Mouse (Mus musculus): ENCODE measurements around the gene Card6. TPM values are rescaled to one million over a fixed set of nuclear protein-coding genes. Genes with fewer than 3 reads are reported as not detected.

The Card6 gene
- polyA plus RNA-seq, 1 experiment from 2014 or later = 1.9 TPM

DNA sequence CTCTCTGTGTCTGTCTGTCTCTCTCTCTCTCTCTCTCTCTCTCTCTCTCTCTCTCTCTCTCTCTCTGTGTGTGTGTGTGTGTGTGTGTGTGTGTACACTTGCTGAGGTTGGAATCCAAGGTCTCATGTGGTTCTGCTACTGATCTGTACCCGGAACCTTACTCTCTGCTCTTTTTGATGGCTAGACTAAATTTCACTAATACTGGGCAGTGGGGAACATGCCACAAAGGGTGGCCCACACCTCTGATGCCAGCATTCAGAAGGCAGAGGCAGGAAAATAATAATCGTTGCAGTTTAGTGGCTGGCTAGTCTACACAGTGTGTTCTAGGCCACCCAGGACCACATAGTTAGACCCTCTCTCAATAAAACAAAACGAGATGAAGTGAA is 309 bp upstream of the Card6 start:
- Histone ChIP-seq H3K9me3 (ENCODE audit: control insufficient read depth, low read depth, low read length) (no peaks in the 10 kb centered on the region), H3K9ac (replicated peaks; ENCODE audit: low read depth, low read length) (no peak overlapping the region), H3K27ac (ENCODE audit: low read length) (no peak overlapping the region), H3K4me2 (replicated peaks; ENCODE audit: low read depth, low read length) (peak overlapping the region; percentile 24; the same call in 1 of the 2 replicates), H3K36me3 (ENCODE audit: control insufficient read depth, insufficient read depth, low read length) (no peaks in the 10 kb centered on the region), H3K4me1 (ENCODE audit: control insufficient read depth, insufficient read depth, low read length) (no peaks in the 10 kb centered on the region), H3K4me3 (ENCODE audit: low read depth, low read length) (no peak overlapping the region), H3K27me3 (ENCODE audit: control insufficient read depth, insufficient read depth, low read length) (no peaks in the 10 kb centered on the region)
- WGBS = 84% methylated on average over 3 of the region's 3 CpGs
- ATAC-seq (ENCODE audit: insufficient number of reproducible peaks, insufficient read depth, low FRiP score, low read depth) = no peak

- 46% methylated on average over 2 of the region's 2 CpGs for WGBS
- no peak overlapping the region for H3K27ac ChIP-seq (ENCODE audit: low read length)
- no peak for ATAC-seq (ENCODE audit: insufficient number of reproducible peaks, insufficient read depth, low FRiP score, low read depth)
- no peaks in the 10 kb centered on the region for H3K9me3 ChIP-seq (ENCODE audit: control insufficient read depth, low read depth, low read length)
- no peaks in the 10 kb centered on the region for H3K4me1 ChIP-seq (ENCODE audit: control insufficient read depth, insufficient read depth, low read length)
- no peak overlapping the region for H3K4me2 ChIP-seq (replicated peaks; ENCODE audit: low read depth, low read length)
- no peaks in the 10 kb centered on the region for H3K27me3 ChIP-seq (ENCODE audit: control insufficient read depth, insufficient read depth, low read length)
- no peaks in the 10 kb centered on the region for H3K36me3 ChIP-seq (ENCODE audit: control insufficient read depth, insufficient read depth, low read length)
- no peak overlapping the region for H3K9ac ChIP-seq (replicated peaks; ENCODE audit: low read depth, low read length)
- no peak overlapping the region for H3K4me3 ChIP-seq (ENCODE audit: low read depth, low read length)
Measured at GRCm38 (mm10) chr15:5106293-5106692, 2.0 kb downstream of the Card6 start.

GRCm38 (mm10) chr15:5105891-5106290 is 2.4 kb downstream of the Card6 start:
- no peaks in the 10 kb centered on the region for H3K9me3 ChIP-seq (ENCODE audit: control insufficient read depth, low read depth, low read length)
- 77% methylated on average over 6 of the region's 6 CpGs for WGBS
- no peak overlapping the region for H3K27ac ChIP-seq (ENCODE audit: low read length)
- no peak overlapping the region for H3K4me3 ChIP-seq (ENCODE audit: low read depth, low read length)
- ATAC-seq (ENCODE audit: insufficient number of reproducible peaks, insufficient read depth, low FRiP score, low read depth) = no peak
- no peak overlapping the region for H3K9ac ChIP-seq (replicated peaks; ENCODE audit: low read depth, low read length)
- no peaks in the 10 kb centered on the region for H3K36me3 ChIP-seq (ENCODE audit: control insufficient read depth, insufficient read depth, low read length)
- no peaks in the 10 kb centered on the region for H3K27me3 ChIP-seq (ENCODE audit: control insufficient read depth, insufficient read depth, low read length)
- H3K4me1 ChIP-seq (ENCODE audit: control insufficient read depth, insufficient read depth, low read length) = no peaks in the 10 kb centered on the region
- no peak overlapping the region for H3K4me2 ChIP-seq (replicated peaks; ENCODE audit: low read depth, low read length)

- Histone ChIP-seq H3K4me3 (ENCODE audit: low read depth, low read length) (no peak overlapping the region), H3K4me2 (replicated peaks; ENCODE audit: low read depth, low read length) (no peak overlapping the region), H3K9me3 (ENCODE audit: control insufficient read depth, low read depth, low read length) (no peaks in the 10 kb centered on the region), H3K27me3 (ENCODE audit: control insufficient read depth, insufficient read depth, low read length) (no peaks in the 10 kb centered on the region), H3K4me1 (ENCODE audit: control insufficient read depth, insufficient read depth, low read length) (no peaks in the 10 kb centered on the region), H3K27ac (ENCODE audit: low read length) (no peak overlapping the region), H3K36me3 (ENCODE audit: control insufficient read depth, insufficient read depth, low read length) (no peaks in the 10 kb centered on the region), H3K9ac (replicated peaks; ENCODE audit: low read depth, low read length) (no peak overlapping the region)
- 91% methylated on average over 4 of the region's 4 CpGs for WGBS
- no peak for ATAC-seq (ENCODE audit: insufficient number of reproducible peaks, insufficient read depth, low FRiP score, low read depth)
Measured at GRCm38 (mm10) chr15:5102312-5102711, 6.0 kb downstream of the Card6 start.

- WGBS = 93% methylated on average over 1 of the region's 1 CpGs
- H3K4me1 ChIP-seq (ENCODE audit: control insufficient read depth, insufficient read depth, low read length) = no peaks in the 10 kb centered on the region
Measured at GRCm38 (mm10) chr15:5097376-5097775, 11.0 kb downstream of the Card6 start.

GRCm38 (mm10) chr15:5095534-5096301 is 12.6 kb downstream of the Card6 start:
- H3K36me3 ChIP-seq (ENCODE audit: control insufficient read depth, insufficient read depth, low read length) = no peaks in the 10 kb centered on the region
- H3K9ac ChIP-seq (replicated peaks; ENCODE audit: low read depth, low read length) = no peak overlapping the region
- no peak overlapping the region for H3K4me2 ChIP-seq (replicated peaks; ENCODE audit: low read depth, low read length)
- H3K27me3 ChIP-seq (ENCODE audit: control insufficient read depth, insufficient read depth, low read length) = no peaks in the 10 kb centered on the region
- H3K27ac ChIP-seq (ENCODE audit: low read length) = no peak overlapping the region
- H3K4me3 ChIP-seq (ENCODE audit: low read depth, low read length) = no peak overlapping the region
- ATAC-seq (ENCODE audit: insufficient number of reproducible peaks, insufficient read depth, low FRiP score, low read depth) = no peak
- 75% methylated on average over 11 of the region's 11 CpGs for WGBS
- no peaks in the 10 kb centered on the region for H3K4me1 ChIP-seq (ENCODE audit: control insufficient read depth, insufficient read depth, low read length)
- H3K9me3 ChIP-seq (ENCODE audit: control insufficient read depth, low read depth, low read length) = no peaks in the 10 kb centered on the region

More at GRCm38 (mm10) chr15:5097376-5097775, 11.0 kb downstream of the Card6 start:
- H3K27ac ChIP-seq (ENCODE audit: low read length) = no peak overlapping the region
- no peak overlapping the region for H3K9ac ChIP-seq (replicated peaks; ENCODE audit: low read depth, low read length)
- no peaks in the 10 kb centered on the region for H3K9me3 ChIP-seq (ENCODE audit: control insufficient read depth, low read depth, low read length)
- no peak for ATAC-seq (ENCODE audit: insufficient number of reproducible peaks, insufficient read depth, low FRiP score, low read depth)
- no peak overlapping the region for H3K4me3 ChIP-seq (ENCODE audit: low read depth, low read length)
- no peak overlapping the region for H3K4me2 ChIP-seq (replicated peaks; ENCODE audit: low read depth, low read length)
- no peaks in the 10 kb centered on the region for H3K36me3 ChIP-seq (ENCODE audit: control insufficient read depth, insufficient read depth, low read length)
- no peaks in the 10 kb centered on the region for H3K27me3 ChIP-seq (ENCODE audit: control insufficient read depth, insufficient read depth, low read length)

GRCm38 (mm10) chr15:5090131-5090530 is 18.2 kb downstream of the Card6 start:
- Histone ChIP-seq H3K27ac (ENCODE audit: low read length) (no peak overlapping the region), H3K4me2 (replicated peaks; ENCODE audit: low read depth, low read length) (no peak overlapping the region), H3K9ac (replicated peaks; ENCODE audit: low read depth, low read length) (no peak overlapping the region), H3K4me3 (ENCODE audit: low read depth, low read length) (no peak overlapping the region), H3K4me1 (ENCODE audit: control insufficient read depth, insufficient read depth, low read length) (0 out of 2 replicates have a peak, but pooled peaks cover 2% of the 10 kb centered on the region), H3K9me3 (ENCODE audit: control insufficient read depth, low read depth, low read length) (no peaks in the 10 kb centered on the region), H3K27me3 (ENCODE audit: control insufficient read depth, insufficient read depth, low read length) (no peaks in the 10 kb centered on the region), H3K36me3 (ENCODE audit: control insufficient read depth, insufficient read depth, low read length) (no peaks in the 10 kb centered on the region)
- ATAC-seq (ENCODE audit: insufficient number of reproducible peaks, insufficient read depth, low FRiP score, low read depth) = no peak
- WGBS = 93% methylated on average over 10 of the region's 10 CpGs

DNA sequence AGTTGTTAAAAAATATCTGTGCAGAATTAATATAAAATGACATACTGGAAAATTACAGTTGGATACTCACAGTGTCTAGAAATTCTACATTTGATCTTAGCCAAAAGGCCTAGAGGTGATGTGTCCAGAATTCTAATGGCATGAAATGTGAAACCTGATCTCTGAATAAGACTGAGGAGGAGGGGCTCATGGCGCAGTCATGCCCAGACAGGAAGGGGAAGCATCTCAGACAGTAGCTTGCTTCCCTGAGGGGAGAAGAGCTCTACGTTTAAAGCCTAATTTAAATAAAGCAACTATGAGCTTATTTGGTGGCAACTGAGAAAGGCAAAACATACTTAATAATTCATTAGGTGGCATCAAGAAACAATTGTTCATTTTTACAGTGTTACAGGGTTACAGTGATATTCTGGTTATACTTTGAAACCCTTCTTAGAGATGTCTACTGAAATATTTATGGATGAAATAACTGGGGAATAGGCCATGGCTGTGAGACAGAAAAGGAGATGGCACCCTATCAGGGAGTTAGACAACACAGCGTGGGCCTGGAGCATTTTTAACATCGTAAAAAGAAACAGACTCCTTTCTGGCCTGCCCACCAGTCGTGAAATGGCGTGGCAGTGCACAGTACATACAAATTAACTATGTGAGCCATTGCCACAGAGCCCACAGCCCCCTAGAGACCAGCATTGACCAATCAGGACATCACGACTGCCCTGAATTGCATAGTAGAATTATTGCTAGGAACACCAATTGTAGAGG is 19.3 kb downstream of the Card6 start:
- Histone ChIP-seq H3K27ac (ENCODE audit: low read length) (no peak overlapping the region), H3K4me3 (ENCODE audit: low read depth, low read length) (no peak overlapping the region), H3K9me3 (ENCODE audit: control insufficient read depth, low read depth, low read length) (no peaks in the 10 kb centered on the region), H3K27me3 (ENCODE audit: control insufficient read depth, insufficient read depth, low read length) (no peaks in the 10 kb centered on the region), H3K4me2 (replicated peaks; ENCODE audit: low read depth, low read length) (no peak overlapping the region), H3K9ac (replicated peaks; ENCODE audit: low read depth, low read length) (no peak overlapping the region), H3K4me1 (ENCODE audit: control insufficient read depth, insufficient read depth, low read length) (0 out of 2 replicates have a peak, but pooled peaks cover 2% of the 10 kb centered on the region), H3K36me3 (ENCODE audit: control insufficient read depth, insufficient read depth, low read length) (no peaks in the 10 kb centered on the region)
- 71% methylated on average over 7 of the region's 7 CpGs for WGBS
- ATAC-seq (ENCODE audit: insufficient number of reproducible peaks, insufficient read depth, low FRiP score, low read depth) = no peak

Measured in stomach, embryonic 14.5 days (tissue).